Mouse (Mus musculus) CH12.LX (cell line): ENCODE results near the gene Siglecg. TPM values are rescaled to one million over a fixed set of nuclear protein-coding genes. Genes with fewer than 3 reads are reported as not detected.

ENCODE experiments used
- DNase-seq: peaks from one replicate; pipeline ENCODE4 v3.0.0-alpha.2; 2013; ENCODE audit errors: extremely low read depth
- H3K27ac ChIP-seq: 2 replicates; pipeline ENCODE4 v1.5.1; 2012; ENCODE audit warnings: low read depth, mild to moderate bottlenecking, control low read depth, moderate library complexity; ENCODE audit not compliant: insufficient read depth
- H3K27me3 ChIP-seq: replicated peaks from 2 replicates; pipeline ENCODE3; 2012; ENCODE audit warnings: inconsistent platforms
- H3K36me3 ChIP-seq, 2 experiments: replicated peaks in 1 of 2; 2 replicates each; pipeline versions ENCODE3 to v1.6.1; 2012; ENCODE audit warnings: inconsistent platforms in 1 of 2, low read length in 1 of 2, mild to moderate bottlenecking in 1 of 2, mixed read lengths in 1 of 2, moderate library complexity in 1 of 2; ENCODE audit not compliant: control insufficient read depth in 1 of 2, insufficient read depth in 1 of 2
- H3K4me1 ChIP-seq, 2 experiments: 2 replicates each; pipeline ENCODE4 v1.6.1; 2012; ENCODE audit warnings: inconsistent platforms in 1 of 2, moderate library complexity in 1 of 2; ENCODE audit not compliant: insufficient read depth in 2 of 2, control insufficient read depth in 1 of 2
- H3K4me2 ChIP-seq: 2 replicates; pipeline ENCODE4 v1.6.1; 2012; ENCODE audit warnings: low read depth, mild to moderate bottlenecking, control low read depth; ENCODE audit not compliant: poor library complexity, insufficient read depth, severe bottlenecking
- H3K4me3 ChIP-seq, 3 experiments: fragments of 150-350 bp in 1 of 3; sonication (generic) in 1 of 3; replicated peaks in 1 of 3; 2 replicates each; pipeline versions ENCODE3 to v1.5.1; 2011 to 2012; ENCODE audit warnings: low read depth in 2 of 3, low read length in 2 of 3, mild to moderate bottlenecking in 2 of 3, moderate library complexity in 2 of 3, control low read depth in 1 of 3, improper control_type of control experiment in 1 of 3, inconsistent platforms in 1 of 3, mixed read lengths in 1 of 3; ENCODE audit not compliant: poor library complexity in 1 of 3
- H3K79me2 ChIP-seq: replicated peaks from 2 replicates; pipeline ENCODE4 v1.6.1; 2012; ENCODE audit warnings: mild to moderate bottlenecking, moderate library complexity; ENCODE audit not compliant: control insufficient read depth, poor library complexity, insufficient read depth, severe bottlenecking; ENCODE audit errors: extremely low read depth
- H3K9ac ChIP-seq: 2 replicates; pipeline ENCODE4 v1.6.1; 2012; ENCODE audit warnings: low read depth, mild to moderate bottlenecking, control low read depth, moderate library complexity; ENCODE audit not compliant: insufficient read depth
- H3K9me3 ChIP-seq: replicated peaks from 2 replicates; pipeline ENCODE3; 2012; ENCODE audit warnings: low read length, inconsistent platforms, mixed read lengths
- CHD1 ChIP-seq: IDR thresholded peaks from 2 replicates; pipeline ENCODE4 v1.6.1; 2012; ENCODE audit warnings: low read depth, low read length, improper control_type of control experiment, inconsistent platforms
- CHD2 ChIP-seq: IDR thresholded peaks from 2 replicates; pipeline ENCODE4 v1.6.1; 2011; ENCODE audit warnings: low read length, improper control_type of control experiment
- CTCF ChIP-seq, 2 experiments: IDR thresholded peaks in 1 of 2; conservative IDR thresholded peaks in 1 of 2; 2 replicates each; pipeline ENCODE4 v1.5.1; 2011 to 2012; ENCODE audit warnings: low read depth in 2 of 2, low read length in 2 of 2, improper control_type of control experiment in 1 of 2, inconsistent platforms in 1 of 2, mild to moderate bottlenecking in 1 of 2, moderate library complexity in 1 of 2
- E2F4 ChIP-seq: IDR thresholded peaks from 2 replicates; pipeline ENCODE4 v1.6.1; 2011; ENCODE audit warnings: low read depth, low read length, improper control_type of control experiment; ENCODE audit not compliant: insufficient replicate concordance
- ELF1 ChIP-seq: IDR thresholded peaks from 2 replicates; pipeline ENCODE4 v1.6.1; 2014; ENCODE audit warnings: low read depth, mild to moderate bottlenecking, inconsistent platforms, low read length, improper control_type of control experiment
- ETS1 ChIP-seq: conservative IDR thresholded peaks from 2 replicates; pipeline ENCODE4 v1.6.1; 2012; ENCODE audit warnings: low read depth, mild to moderate bottlenecking, inconsistent platforms, low read length, improper control_type of control experiment, moderate library complexity
- GABPA ChIP-seq: IDR thresholded peaks from 2 replicates; pipeline ENCODE4 v1.6.1; 2012; ENCODE audit warnings: low read depth, low read length, improper control_type of control experiment, inconsistent platforms; ENCODE audit not compliant: insufficient replicate concordance
- IRF4 ChIP-seq: IDR thresholded peaks from 2 replicates; pipeline ENCODE4 v1.6.1; 2014; ENCODE audit warnings: low read depth, mild to moderate bottlenecking, inconsistent platforms, low read length, improper control_type of control experiment
- JUN ChIP-seq: IDR thresholded peaks from 2 replicates; pipeline ENCODE4 v1.6.1; 2011; ENCODE audit warnings: low read depth, mild to moderate bottlenecking, low read length, improper control_type of control experiment, moderate library complexity; ENCODE audit not compliant: insufficient read depth
- JUND ChIP-seq: conservative IDR thresholded peaks from 2 replicates; pipeline ENCODE4 v1.6.1; 2011; ENCODE audit warnings: low read depth, low read length, improper control_type of control experiment
- MAZ ChIP-seq: IDR thresholded peaks from 2 replicates; pipeline ENCODE4 v1.6.1; 2012; ENCODE audit warnings: low read depth, mild to moderate bottlenecking, inconsistent platforms, low read length, improper control_type of control experiment, moderate library complexity
- MYC ChIP-seq: IDR thresholded peaks from 2 replicates; pipeline ENCODE4 v1.6.1; 2011; ENCODE audit warnings: low read depth, mild to moderate bottlenecking, improper control_type of control experiment, low read length
- NELFE ChIP-seq: IDR thresholded peaks from 2 replicates; pipeline ENCODE4 v1.6.1; 2011; ENCODE audit warnings: low read depth, low read length, improper control_type of control experiment
- NRF1 ChIP-seq: IDR thresholded peaks from 2 replicates; pipeline ENCODE4 v1.6.1; 2014; ENCODE audit warnings: low read depth, mild to moderate bottlenecking, inconsistent platforms, low read length, improper control_type of control experiment, moderate library complexity
- RAD21 ChIP-seq: IDR thresholded peaks from 2 replicates; pipeline ENCODE4 v1.6.1; 2011; ENCODE audit warnings: low read depth, mild to moderate bottlenecking, low read length, improper control_type of control experiment, moderate library complexity
- SIN3A ChIP-seq: IDR thresholded peaks from 2 replicates; pipeline ENCODE4 v1.6.1; 2012; ENCODE audit warnings: low read length, improper control_type of control experiment, inconsistent platforms
- SMC3 ChIP-seq: IDR thresholded peaks from 2 replicates; pipeline ENCODE4 v1.6.1; 2011; ENCODE audit warnings: low read depth, low read length, improper control_type of control experiment
- TBP ChIP-seq: conservative IDR thresholded peaks from 2 replicates; pipeline ENCODE4 v1.6.1; 2011; ENCODE audit warnings: low read depth, low read length, improper control_type of control experiment
- TCF12 ChIP-seq: IDR thresholded peaks from 2 replicates; pipeline ENCODE4 v1.6.1; 2014; ENCODE audit warnings: low read depth, mild to moderate bottlenecking, inconsistent platforms, low read length, improper control_type of control experiment
- USF1 ChIP-seq: IDR thresholded peaks from 2 replicates; pipeline ENCODE4 v1.6.1; 2014; ENCODE audit warnings: low read depth, mild to moderate bottlenecking, inconsistent platforms, low read length, improper control_type of control experiment
- ZMIZ1 ChIP-seq: IDR thresholded peaks from 2 replicates; pipeline ENCODE4 v1.6.1; 2012; ENCODE audit warnings: low read depth, mild to moderate bottlenecking, inconsistent platforms, low read length, improper control_type of control experiment
- ZNF384 ChIP-seq: IDR thresholded peaks from 2 replicates; pipeline ENCODE4 v1.6.1; 2012; ENCODE audit warnings: low read depth, low read length, improper control_type of control experiment, inconsistent platforms
- dilution Hi-C: fragments of 300-500 bp; cut with MboI; formaldehyde crosslinking; loops from 2 replicates; pipeline ENCODE4 v1.14.3; 2020; ENCODE audit warnings: low sequenced_read_pairs; ENCODE audit not compliant: extremely low pct_unique_long_range_greater_than_20kb, extremely low pct_ligation_motif_present
- in situ Hi-C: fragments of 300-500 bp; cut with MboI; formaldehyde crosslinking; loops from 3 replicates; pipeline ENCODE4 v1.14.3; 2019; ENCODE audit warnings: low sequenced_read_pairs, low pct_ligation_motif_present, low pct_unique_long_range_greater_than_20kb, mixed read lengths
- polyA plus RNA-seq: library from polyadenylated mRNA; unstranded; fragments of >175 nt; gene quantifications from 2 replicates; pipeline ENCODE4 v1.2.1, GENCODE M21; 2012; ENCODE audit warnings: low read depth; ENCODE audit not compliant: insufficient read length
- total RNA-seq, 2 experiments: library from RNA; depleted of rRNA; stranded (reverse); fragments of 300-350 nt in 1 of 2; fragments of >200 nt in 1 of 2; gene quantifications; 2 replicates each; pipeline ENCODE4 v1.2.3; 2012 to 2014

The Siglecg gene
- total and polyA plus RNA-seq, 3 experiments: 29.7 to 58.2 (median 31.2) TPM

DNA sequence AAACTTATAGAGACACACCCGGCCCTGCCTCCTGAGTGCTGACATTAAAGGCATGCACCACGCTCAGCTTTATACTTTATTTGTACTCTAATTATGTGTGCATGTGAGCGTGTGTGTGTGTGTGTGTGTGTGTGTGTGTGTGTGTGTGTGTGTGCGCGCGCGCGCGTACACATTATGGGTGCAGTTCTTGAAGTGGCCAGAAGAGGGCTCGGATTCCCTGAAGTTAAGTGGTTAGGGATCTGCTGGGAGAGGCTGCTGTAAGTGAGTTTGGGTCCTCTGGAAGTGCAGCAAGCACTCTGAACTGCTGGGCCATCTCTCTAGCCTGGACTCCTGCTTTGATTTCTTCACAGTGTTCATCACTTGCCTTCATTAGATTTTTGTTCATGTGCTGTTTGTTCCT, 9.3 kb downstream of the Siglecg start:
- DNase-seq: no peak
- Histone ChIP-seq H3K27me3 (no peaks in the 10 kb centered on the region), H3K36me3 (peaks cover 39 to 80% of the 10 kb centered on the region in 2 experiments), H3K27ac (no peak overlapping the region), H3K9me3 (peaks cover 3% of the 10 kb centered on the region), H3K4me2 (no peak overlapping the region), H3K4me3 (no peak overlapping the region), H3K4me1 (peaks cover 0 to under 1% of the 10 kb centered on the region in 2 experiments; a peak in 1 of 4 replicates), H3K79me2 (no peaks in the 10 kb centered on the region), H3K9ac (no peak overlapping the region)
- dilution Hi-C loops (no loop called here), in situ Hi-C loops (loop anchor here (25.0 kb wide), 1 partner anchor 1370 kb away; no protein-coding TSS in a partner anchor)
- TF ChIP-seq USF1 (no peak), GABPA (no peak), CHD1 (no peak), NRF1 (no peak), ZMIZ1 (no peak), SIN3A (no peak), JUND (no peak), JUN (no peak), TBP (no peak), E2F4 (no peak), MYC (no peak), MAZ (no peak), ETS1 (no peak), NELFE (no peak), IRF4 (no peak), CHD2 (no peak), TCF12 (no peak), ZNF384 (no peak)

- Histone ChIP-seq H3K9ac (no peak overlapping the region), H3K4me1 (peaks cover 3 to 21% of the 10 kb centered on the region in 2 experiments; a peak in 2 of 4 replicates), H3K36me3 (peaks cover 4 to 31% of the 10 kb centered on the region in 2 experiments), H3K79me2 (no peaks in the 10 kb centered on the region), H3K4me2 (no peak overlapping the region), H3K27ac (no peak overlapping the region), H3K27me3 (no peaks in the 10 kb centered on the region), H3K4me3 (no peak overlapping the region), H3K9me3 (peaks cover 4% of the 10 kb centered on the region)
- TF ChIP-seq ELF1 (no peak), ZNF384 (no peak), SMC3 (peak; percentile 78), CTCF (conservative IDR thresholded peaks at IDR 0.05 in 1 of 2, IDR thresholded peaks at IDR 0.05 in 1 of 2; ENCODE audit: low read depth in 2 of 2, low read length in 2 of 2) (peak; percentile 89 to 93), RAD21 (peak; percentile 73), MAZ (0 out of 2 replicates have a peak, but pooled peaks have one; percentile 8)
- dilution Hi-C loops: no loop called here
- in situ Hi-C loops: loop anchor here (5.0 to 25.0 kb wide), 3 partner anchors 39 to 1364 kb away; partner anchors contain the start of genes Siglecf and Vsig10l
- peak; percentile 87 for DNase-seq
Measured at GRCm38 (mm10) chr7:43422995-43423617, 15.1 kb downstream of the Siglecg start.
